Mouse (Mus musculus) MEL (cell line): ENCODE data around the gene Cdc20.

Experiments
- CTCF ChIP-seq, 3 experiments: IDR thresholded peaks in 2 of 3; conservative IDR thresholded peaks in 1 of 3; 2 replicates each; pipeline ENCODE4 v1.5.1; 2011 to 2012; ENCODE audit warnings: low read length in 3 of 3, low read depth in 2 of 3, mild to moderate bottlenecking in 2 of 3, improper control_type of control experiment in 1 of 3, inconsistent platforms in 1 of 3, mixed read lengths in 1 of 3, moderate library complexity in 1 of 3; ENCODE audit not compliant: control insufficient read depth in 1 of 3, insufficient read depth in 1 of 3, poor library complexity in 1 of 3, severe bottlenecking in 1 of 3
- EP300 ChIP-seq, 2 experiments: IDR thresholded peaks; 2 replicates each; pipeline ENCODE4 v1.6.1; 2011; ENCODE audit warnings: improper control_type of control experiment in 2 of 2, low read length in 2 of 2, low read depth in 1 of 2, mild to moderate bottlenecking in 1 of 2
- MAZ ChIP-seq: IDR thresholded peaks from 2 replicates; pipeline ENCODE4 v1.6.1; 2012; ENCODE audit warnings: low read depth, mild to moderate bottlenecking, inconsistent platforms, low read length, improper control_type of control experiment
- POLR2A ChIP-seq, 2 experiments: IDR thresholded peaks; 2 replicates each; pipeline ENCODE4 v1.6.1; 2011 to 2012; ENCODE audit warnings: low read length in 2 of 2, mild to moderate bottlenecking in 2 of 2, control low read depth in 1 of 2, improper control_type of control experiment in 1 of 2, low read depth in 1 of 2, moderate library complexity in 1 of 2; ENCODE audit not compliant: control insufficient read depth in 1 of 2, insufficient read depth in 1 of 2, poor library complexity in 1 of 2
- POLR2AphosphoS2 ChIP-seq: IDR thresholded peaks from 2 replicates; pipeline ENCODE4 v1.6.1; 2011; ENCODE audit warnings: low read length, improper control_type of control experiment
- POLR2AphosphoS5 ChIP-seq: IDR thresholded peaks from 2 replicates; pipeline ENCODE4 v1.6.1; 2012; ENCODE audit warnings: low read depth, borderline replicate concordance, mild to moderate bottlenecking, inconsistent platforms, low read length, moderate library complexity, mixed read lengths
- SIN3A ChIP-seq: IDR thresholded peaks from 2 replicates; pipeline ENCODE4 v1.6.1; 2012; ENCODE audit warnings: low read length, improper control_type of control experiment, inconsistent platforms
- SMC3 ChIP-seq: IDR thresholded peaks from 2 replicates; pipeline ENCODE4 v1.6.1; 2011; ENCODE audit warnings: low read depth, low read length, improper control_type of control experiment

- no peak for TF ChIP-seq CTCF (IDR thresholded peaks at IDR 0.05 in 2 of 3, conservative IDR thresholded peaks at IDR 0.05 in 1 of 3; ENCODE audit: control insufficient read depth in 1 of 3, insufficient read depth in 1 of 3, low read depth in 2 of 3, low read length in 3 of 3, poor library complexity in 1 of 3, severe bottlenecking in 1 of 3)
- TF ChIP-seq POLR2AphosphoS5: no peak
- no peak for TF ChIP-seq SIN3A
- TF ChIP-seq POLR2AphosphoS2: no peak
- no peak for TF ChIP-seq SMC3
- no peak for TF ChIP-seq MAZ
- TF ChIP-seq EP300 (IDR thresholded peaks at IDR 0.05; ENCODE audit: low read depth in 1 of 2, low read length in 2 of 2): no peak
- no peak for TF ChIP-seq POLR2A (IDR thresholded peaks at IDR 0.05; ENCODE audit: control insufficient read depth in 1 of 2, insufficient read depth in 1 of 2, low read depth in 1 of 2, low read length in 2 of 2, poor library complexity in 1 of 2)
These were observed 38.8 kb downstream of the Cdc20 start for GRCm38 (mm10) chr4:118398400-118398799.
